Mouse (Mus musculus) 3134 (cell line): ENCODE data around the gene Ankef1.

Experiments used
- DNase-seq: peaks from one replicate; pipeline ENCODE4 v3.0.0-alpha.2; 2011; ENCODE audit warnings: low spot score; ENCODE audit not compliant: insufficient read length; ENCODE audit errors: extremely low read depth

Ankef1 gene

DNA sequence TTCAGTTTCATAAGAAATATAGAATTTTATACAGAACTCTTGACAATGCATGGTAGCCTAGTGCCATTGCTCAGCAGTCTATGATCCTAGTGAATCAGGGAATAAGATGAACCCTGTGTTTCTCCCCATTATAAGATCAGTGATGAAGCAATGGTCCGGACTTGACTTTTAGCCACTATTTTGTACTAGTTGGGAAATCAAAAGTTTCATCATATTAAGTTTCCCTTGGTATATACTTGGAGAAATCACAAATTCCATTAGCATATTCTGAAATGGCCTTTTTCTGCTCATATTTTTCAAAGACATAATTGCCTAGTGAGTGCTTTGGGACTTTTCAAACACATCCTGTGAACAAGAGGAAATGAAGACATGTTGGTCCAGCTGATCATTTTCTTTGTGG, at the start of gene Ankef1:
Ankef1 (plus strand) TSS at position 260 of the 400 bp plus-strand sequence.
- DNase-seq: no peak

DNA sequence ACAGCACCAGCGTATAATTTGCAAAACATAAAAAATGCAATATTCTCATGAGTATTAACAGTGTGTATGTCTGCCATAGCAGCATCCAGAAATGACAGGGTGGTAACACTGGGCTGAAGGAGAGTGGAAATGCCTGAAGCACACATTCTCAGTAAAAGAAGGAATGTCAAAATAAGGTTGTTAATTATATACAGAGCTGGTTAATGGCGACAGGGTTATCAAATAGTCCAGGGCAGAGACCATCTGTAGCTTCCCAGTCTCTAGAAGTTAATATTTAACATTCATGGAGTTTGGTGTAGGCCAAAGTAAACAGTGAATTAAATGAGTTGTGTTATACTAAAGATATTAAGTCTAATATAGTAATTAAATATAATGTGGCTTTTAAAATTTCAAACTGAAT, 45.2 kb upstream of the Ankef1 start:
- DNase-seq: no peak

DNA sequence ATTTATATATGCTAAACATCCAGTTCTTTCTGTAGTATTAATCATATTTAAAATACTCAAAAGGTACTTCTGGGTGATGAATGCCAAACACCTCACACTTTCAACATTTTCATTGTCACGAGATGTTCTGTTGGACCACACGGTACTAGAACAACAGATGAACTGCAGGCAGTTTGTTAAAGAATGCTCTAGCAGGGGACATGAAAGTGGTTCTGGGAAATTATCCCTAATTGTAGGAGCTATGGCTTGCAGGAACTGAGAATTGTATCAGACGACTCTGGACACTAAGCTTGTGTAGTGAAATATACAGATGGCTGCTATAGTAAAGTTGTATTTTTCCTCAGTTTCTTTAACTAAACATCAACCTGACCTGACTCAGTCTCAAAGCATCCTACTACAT, 44.8 kb upstream of the Ankef1 start:
- DNase-seq: no peak

DNA sequence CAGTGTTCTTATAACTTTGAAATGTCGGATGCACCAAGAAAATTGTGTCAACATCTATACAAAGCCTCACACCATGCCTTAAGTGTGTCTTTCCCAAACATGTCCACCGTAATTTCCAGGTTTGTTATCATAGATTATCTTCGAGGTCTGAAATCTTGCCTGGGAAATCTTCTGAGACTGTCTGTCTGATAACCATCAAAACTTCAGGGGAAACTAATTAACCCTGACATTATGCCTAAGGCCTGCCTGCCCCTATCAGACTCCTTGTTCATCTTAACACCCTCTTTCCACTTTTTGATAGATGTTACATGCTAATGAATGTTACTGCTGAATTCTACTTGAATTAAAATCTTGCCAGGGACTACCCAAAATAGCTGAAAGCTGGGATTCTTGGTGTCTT, 24.1 kb upstream of the Ankef1 start:
- DNase-seq: no peak

DNA sequence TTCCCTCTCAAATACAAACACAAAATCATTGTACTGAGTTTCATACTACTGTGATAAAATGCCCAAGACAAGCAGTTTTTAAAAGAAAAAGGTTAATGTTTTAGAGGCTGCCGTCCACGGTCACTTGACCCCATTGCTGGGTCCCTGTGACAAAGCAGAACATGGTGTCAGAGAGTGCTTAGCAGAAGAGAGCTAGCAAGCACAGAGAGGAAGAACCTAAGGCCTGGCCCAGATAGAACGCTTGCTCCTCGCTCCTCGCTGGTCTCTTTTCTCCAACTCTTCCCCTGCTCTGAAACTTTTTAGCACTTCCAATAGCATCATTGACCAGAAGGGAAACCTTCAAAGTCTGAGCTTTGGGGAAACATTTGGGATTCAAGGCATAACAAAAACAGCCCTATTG, 19.4 kb upstream of the Ankef1 start:
- DNase-seq: no peak

DNA sequence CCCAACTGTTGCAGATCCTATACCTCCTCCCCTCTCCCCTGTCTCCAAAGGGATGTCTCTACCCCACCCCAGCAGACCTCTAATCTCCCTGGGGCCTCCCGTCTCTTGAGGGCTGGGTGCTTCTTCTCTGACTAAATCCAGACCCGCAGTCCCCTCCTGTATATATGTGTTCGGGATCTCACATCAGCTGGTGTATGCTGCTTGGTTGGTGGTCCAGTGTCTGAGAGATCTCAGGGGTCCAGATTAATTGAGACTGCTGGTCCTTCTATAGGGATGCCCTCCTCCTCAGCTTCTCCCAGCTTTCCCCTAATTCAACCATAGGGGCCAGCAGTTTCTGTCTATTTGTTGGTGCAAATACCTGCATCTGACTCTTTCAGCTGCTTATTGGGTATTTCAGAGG, 18.7 kb upstream of the Ankef1 start:
- DNase-seq: no peak

DNA sequence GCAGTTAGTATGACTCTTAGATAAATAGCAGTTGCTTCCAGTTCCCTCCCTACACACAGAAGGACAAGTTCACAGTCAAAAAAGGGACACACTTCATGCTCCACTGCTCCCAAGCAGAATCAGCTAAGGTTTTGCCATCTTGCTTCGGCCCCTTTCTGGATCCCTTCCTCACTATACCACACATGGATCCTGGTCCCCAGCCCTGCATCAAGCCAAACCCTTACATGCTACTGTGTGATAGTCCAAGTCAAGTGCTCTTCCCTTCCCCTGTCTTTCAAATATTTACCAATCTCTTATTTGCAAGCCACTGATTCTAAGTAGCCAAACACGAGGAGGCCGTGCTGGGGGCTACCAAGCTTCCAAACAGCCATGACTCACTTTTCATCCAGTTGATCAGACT, 16.8 kb upstream of the Ankef1 start:
- peak; percentile 3 for DNase-seq

DNA sequence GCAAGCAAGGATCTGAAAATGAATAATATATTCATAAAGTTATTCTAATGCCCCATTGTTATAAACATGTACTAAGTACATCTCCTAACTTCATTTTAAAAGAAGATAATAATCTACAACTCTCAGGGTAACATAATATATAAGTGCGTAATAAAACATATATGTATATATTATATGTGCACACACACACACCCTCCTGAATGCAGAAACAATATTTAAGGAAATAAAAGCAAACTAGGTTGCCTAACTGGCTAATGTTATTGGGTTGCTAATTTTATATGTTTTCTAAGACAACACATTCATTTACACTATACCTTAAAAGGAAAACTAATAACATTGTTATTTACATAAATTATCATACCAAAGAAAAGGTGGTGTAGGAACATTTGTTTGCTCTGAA, 16.3 kb upstream of the Ankef1 start:
- DNase-seq: no peak

DNA sequence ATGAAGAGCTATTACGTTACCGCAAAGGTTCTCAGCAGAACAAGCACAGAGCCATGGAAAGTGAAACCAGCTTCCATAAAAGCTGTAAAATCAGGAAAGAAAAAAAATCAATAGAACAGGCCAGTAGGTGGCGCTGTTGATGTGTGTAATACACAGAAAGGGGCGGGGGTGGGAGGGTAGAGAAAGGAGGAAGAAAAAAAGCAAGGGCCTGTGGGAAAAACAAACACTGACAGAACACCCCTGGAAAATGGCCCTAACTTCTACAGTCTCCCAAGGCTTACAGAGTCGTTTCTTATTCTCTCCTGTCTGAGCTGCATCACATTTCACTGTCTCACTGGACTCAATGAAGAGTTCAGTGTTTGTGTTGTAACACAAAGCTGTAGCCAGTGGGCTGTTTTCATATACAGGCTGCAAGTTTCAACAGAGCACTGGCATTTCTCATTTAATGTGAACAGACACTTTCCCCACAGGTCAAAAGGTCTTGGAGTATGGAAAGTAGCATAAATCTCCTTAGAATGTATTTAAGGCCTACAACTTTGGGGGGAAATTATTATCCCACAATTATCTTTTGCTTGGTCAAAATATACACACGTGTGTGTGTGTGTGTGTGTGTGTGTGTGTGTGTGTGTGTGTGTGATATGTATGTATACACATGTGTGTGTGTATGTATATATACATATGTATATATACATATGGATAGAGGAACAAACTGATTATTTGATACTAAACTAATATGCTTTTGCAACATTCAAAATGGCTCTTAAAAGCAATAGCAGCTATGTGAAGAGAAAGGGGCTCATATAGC, 15.7 kb upstream of the Ankef1 start:
- peak; percentile 57 for DNase-seq

DNA sequence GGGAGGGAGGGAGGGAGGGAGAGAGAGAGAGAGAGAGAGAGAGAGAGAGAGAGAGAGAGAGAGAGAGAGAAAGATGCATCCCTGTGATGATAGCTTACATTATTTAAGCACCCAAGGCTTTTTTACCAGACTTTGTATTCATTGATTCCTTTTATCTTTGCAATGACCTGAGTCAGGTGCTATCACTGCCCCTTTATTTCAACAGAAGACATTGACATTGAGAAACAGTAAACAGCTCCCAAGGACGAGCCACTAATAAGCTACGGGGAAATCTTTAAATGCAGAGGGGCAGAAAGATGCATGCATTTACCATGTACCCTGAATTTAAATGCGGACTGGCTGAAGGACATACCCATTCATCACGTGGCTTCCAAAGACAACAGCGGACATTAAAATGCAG, 14.7 kb upstream of the Ankef1 start:
- no peak for DNase-seq

DNA sequence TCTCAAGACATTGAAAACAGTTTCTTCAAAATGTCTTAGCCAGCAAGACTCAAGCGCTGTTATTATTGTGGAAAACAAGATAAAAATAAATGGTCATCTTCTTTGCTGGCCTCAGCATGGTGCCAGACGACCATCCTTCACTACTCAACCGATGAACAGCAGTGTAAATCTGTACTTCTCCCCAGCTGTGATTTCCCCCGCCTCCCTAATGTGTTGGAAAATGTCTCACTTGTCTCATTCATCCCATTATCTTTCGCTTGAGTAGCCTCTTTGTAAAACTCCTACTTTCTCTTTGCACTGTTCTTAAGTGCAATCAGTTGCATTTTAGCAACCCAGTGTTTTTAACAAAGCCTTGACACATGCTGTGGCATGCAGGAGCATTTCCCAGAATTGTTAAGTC, 9.4 kb downstream of the Ankef1 start:
- DNase-seq: no peak

DNA sequence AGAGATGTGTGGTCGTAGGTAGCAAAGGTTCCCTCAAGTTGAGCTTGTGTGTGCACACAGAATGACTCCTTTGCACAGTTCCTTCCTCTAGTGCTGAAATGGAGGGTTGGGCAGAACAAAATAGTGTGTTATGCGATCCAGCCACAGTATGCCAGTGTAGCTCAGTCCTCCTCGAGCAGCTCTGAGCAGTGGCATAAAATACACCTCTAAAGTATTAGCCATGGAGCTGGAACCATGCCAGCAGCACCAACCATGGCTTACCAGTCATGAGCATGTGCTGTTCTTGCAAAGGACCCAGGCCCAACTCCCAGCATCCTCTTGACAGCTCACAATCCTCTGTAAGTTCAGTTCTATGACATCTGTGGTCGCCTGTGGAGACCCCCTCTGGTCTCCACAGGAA, 10.0 kb downstream of the Ankef1 start:
- no peak for DNase-seq

DNA sequence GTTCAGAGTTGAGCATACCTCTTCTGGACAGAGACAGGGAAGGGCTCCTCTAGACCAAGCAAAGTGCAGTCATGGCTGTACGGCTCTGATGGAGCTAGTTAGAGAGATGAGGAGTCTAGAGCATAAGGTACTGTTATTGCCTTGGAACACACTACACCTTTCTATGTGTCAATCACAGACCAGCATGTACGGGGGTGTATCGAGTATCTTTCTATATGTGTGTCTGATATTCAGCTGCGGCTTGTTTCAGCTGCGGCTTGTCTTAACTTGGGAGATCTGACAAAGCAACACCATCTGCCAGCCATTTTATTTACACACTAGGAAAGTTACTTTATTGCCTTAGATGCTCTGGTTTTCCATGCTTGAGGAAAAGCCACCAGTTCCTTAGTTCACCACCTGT, 11.1 kb downstream of the Ankef1 start:
- DNase-seq: no peak

DNA sequence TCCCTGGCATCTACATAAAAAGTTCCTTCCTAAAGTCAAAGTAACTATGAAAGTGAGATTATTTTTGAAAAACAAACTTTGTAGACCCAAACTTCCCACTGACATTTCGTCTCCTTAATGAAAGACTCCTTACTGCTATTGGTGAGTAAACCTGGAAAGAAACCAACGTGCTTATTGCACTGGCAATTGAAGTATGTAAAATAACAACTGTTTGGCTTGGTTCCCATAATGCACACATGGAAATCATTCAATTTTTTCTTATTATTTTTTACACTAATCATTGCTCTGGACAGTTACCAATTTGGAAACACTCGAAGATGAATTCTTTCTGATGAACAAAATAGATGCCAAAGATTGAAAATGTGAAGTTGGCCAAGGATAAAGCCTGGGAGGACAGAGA, 12.1 kb downstream of the Ankef1 start:
- no peak for DNase-seq

DNA sequence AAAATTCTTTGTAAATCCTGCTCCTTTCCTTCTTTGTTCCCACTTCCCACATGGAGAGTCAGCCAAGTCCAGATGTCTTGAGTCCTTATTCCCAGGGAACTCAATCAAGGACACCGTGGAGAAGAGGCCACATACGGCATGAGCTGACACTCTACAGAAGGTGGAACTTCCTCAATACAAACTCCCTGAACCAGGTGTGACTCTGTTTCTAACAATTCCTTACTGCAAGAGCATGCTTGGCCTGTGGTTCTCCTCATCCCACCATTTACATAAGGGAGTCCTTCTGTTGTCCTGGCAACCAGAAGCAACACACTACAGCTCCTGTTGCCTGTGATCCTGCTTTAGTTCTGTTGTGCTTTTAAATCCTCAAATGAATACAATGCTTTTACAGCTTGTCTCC, 13.8 kb downstream of the Ankef1 start:
- DNase-seq: no peak

DNA sequence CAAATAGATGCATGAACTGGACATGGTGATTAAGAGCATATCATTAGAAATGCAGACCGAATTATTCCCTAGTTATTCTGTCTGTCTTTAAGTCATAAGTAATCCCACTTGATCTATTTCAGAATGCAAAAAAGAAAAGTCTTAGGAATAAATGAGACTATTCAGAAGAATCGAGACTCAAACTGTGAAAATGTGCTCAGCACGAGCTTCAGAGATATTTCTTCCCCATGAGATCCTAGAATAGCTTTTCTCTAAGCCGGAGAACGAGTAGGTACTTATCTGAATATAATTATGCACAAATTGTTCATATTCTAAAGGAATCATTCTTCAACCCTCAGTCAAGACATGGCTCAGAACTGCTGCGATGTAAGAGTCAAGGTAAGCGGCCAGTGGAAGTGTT, 27.2 kb downstream of the Ankef1 start:
- no peak for DNase-seq

DNA sequence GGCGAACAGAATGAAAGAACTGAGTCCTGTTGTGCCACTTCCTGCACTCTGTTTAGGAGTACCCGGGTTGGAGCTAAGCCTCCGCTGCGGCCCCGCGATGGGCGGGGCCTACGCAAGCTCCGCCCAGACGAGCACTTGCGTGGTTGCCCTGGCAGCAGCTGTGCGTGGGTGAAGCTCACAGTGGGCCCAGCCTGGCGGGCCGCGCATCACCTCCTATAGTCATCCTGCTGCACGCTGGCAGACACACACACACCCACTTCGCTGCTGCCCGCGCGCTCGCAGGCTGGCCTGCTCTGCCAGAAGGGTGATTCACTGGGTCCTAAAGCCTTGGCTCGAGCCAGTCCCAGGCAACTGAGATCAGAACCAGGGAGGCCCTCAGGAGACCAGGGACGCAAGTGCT, 30.3 kb downstream of the Ankef1 start:
- DNase-seq: peak; percentile 83

DNA sequence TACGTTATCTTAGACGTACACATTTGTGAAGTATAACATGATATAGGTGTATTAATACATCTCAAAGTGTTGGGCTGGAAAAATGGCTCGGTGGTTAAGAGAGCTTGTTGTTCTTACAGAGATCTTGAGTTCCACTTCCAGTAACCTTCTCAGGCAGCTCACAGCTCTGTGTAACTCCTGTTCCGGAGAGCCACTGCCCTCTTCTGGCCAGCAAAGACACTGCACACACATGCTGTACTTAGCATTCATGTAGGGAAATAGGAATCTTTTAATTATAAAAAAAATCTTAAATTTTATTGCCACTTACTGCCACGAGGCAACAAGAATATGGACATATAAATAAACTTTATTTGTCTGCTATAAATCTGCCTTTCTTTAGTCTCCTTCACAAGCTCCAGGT, 56.3 kb downstream of the Ankef1 start:
- DNase-seq: no peak

DNA sequence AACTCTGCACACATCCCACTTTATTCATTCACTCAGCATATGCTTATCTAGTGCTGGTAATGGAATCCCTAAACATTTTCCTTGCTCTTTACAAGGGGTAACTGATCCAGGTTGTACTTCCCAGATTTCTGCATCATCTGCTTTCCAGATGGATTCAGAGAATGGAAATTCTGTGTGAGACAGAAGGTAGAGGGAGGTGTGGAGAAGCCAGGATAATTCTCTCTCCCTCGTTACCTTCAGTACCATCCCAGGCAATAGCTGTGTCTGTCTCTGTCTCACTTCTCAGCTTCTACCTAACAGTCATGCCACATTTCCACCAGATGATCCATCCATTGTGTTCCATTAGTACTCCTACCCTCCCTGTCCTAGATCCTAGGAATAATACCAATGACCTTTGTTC, 60.6 kb downstream of the Ankef1 start:
- no peak for DNase-seq

DNA sequence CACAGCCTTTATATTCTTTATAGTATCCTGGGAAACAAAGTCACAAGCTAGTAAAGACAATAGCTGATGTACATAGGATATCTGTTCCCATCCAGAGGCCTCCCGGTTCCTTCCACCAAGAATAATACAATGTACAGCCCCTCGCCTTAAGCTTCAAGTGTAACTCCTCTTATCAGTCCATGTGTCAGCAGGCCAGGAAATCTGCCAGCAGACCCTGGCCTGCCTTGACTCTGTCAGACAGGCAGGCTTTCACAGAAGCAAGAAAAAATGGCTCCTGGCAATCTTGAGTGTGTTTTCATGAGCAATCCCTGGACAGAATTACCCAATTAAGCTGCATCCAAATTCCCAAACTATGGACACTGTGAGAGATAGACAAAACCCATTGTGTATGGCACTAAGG, 69.1 kb downstream of the Ankef1 start:
- DNase-seq: no peak

DNA sequence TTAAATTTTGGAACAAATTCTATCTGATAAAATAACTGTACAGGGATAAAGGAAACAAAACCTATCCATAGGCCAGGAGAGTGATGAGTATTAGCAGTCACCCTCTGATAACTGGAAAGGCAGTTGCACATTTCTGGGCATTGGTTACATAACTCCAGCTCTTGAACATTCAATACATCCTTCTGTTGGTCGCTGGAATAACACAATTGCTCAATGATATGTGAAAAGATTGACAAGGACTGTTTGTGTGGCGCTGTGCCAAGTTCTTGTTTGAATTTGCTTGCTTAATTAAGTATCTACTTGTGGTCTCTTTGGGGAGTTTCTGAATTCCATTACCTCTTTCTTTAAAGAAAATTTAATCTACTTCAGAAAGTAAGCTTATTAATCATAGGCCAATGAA, 81.1 kb downstream of the Ankef1 start:
- DNase-seq: no peak

DNA sequence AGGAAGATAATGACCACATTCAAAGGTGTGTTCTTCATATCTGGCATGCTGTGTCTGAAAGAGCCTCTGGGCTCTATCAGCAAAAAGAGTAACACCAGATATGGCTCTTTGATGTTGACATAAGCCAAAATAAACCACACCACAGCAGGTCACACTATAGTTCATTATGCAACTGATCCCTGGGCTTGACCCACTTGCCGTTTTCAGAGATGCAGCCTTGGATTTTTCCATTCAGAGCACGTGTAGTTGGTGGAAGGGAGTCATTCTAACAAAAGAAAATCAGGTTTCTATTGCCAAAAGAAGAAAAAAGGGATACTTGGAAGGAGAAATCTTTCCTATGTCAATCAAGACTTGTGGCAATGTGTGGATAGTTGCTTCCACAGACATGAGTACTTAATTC, 87.1 kb downstream of the Ankef1 start:
- no peak for DNase-seq

DNA sequence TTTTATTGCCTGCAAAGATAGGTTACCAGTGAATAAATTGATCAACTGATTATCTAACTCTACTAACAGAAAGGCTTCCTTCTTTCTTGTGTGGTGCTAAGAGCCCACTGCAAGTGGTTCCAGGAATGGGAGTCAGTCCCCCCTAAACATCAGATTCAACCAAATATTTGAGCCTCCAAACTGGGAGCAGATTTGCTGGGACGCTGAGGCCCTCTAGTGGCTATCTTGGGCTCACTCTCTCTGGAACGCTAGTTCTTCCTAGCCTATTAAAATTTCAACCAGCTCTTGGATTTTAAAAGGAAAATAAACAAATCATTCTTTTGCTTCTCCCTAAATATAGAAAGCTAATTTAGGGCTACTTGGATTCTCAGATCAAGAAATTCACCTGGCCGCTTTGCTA, 94.7 kb downstream of the Ankef1 start:
- DNase-seq: no peak
